Mouse (Mus musculus) urinary bladder, postnatal 14 days (tissue): ENCODE data around the gene Cc2d1a.
A peak's percentile ranks its signal among the peaks of the same experiment; 100 is the strongest.

Experiments
- DNase-seq: peaks from one replicate; pipeline ENCODE4 v3.0.0; 2021; ENCODE audit warnings: low spot score

The Cc2d1a gene

DNA sequence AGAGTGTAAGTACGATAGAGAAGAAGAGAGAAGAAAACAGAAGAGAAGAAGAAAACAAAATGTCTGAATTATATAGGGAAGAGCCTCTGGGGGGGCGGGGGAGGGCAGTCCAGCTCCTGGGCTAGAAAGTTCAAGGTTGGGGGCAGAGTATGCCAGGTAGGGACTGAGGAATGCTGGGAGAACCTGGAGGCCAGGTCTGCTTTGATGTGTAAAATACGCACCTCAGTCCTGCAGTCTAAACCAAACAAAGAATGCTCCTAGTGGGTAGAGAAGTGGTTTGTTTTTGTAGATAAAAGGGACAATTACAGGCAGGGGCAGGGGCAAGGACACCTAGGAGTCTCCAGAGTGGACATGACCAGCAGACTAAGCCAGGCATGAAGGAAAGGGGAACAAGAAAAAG is 29.7 kb upstream of the Cc2d1a start:
- DNase-seq, result no peak

DNA sequence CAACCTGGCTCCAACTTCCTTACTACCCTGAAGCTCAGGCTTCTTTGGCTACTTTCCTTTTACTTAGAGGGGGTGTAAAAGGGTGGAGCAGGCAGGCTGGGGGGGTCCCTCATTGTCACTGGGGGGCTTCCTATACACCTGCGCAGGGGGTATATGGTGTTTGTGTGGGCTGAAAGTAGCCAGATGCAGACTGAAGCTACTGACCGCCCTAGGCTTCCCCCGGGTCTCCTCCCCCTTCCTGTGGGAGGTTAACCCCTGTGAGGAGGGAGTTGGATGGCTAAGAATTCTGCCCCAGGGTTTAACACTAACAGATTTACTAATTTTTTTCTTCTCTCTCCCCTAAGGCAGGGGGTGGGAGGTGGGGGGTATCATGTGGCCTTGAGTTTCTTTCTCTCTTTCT is 28.8 kb upstream of the Cc2d1a start:
- DNase-seq, result no peak

DNA sequence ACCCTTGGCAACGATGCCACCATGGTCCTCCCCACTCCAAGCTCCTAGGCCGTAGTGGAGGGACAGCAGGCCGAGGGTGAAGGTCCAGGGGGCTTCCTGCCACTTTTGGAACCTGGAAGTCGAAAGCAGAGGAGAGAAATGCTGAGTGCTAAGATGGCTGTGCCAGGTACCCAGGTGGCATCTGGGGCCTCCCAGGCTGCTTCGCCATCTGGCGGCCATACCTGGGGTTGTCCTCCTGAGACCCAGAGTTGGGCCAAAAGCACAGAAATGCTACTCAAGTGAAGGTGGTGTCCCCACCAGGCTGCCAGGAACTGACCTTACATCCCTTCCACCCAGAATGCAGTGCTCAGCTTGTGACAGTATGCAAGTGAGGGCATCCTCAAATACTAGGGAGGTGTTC is 26.1 kb upstream of the Cc2d1a start:
- peak; percentile 19 for DNase-seq

DNA sequence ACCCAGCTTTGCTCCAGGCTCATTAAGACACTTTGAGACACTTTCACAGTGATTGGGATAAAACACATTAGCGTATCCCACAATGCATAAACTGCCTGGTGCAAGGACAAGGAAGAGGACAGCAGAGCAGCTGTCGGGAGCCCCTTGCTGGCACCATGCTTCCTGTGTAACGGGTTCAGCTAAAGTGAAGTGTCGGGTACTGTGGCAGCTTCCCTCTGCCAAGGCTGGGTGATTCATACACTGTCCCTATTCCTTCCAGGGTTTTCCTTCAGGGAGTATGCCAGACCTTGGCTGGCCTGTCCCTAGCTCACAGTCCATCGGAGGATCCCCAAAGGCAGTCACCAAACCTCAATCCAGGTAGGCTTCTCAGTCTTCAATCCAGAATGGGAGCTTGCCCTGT is 22.4 kb upstream of the Cc2d1a start:
- no peak for DNase-seq

DNA sequence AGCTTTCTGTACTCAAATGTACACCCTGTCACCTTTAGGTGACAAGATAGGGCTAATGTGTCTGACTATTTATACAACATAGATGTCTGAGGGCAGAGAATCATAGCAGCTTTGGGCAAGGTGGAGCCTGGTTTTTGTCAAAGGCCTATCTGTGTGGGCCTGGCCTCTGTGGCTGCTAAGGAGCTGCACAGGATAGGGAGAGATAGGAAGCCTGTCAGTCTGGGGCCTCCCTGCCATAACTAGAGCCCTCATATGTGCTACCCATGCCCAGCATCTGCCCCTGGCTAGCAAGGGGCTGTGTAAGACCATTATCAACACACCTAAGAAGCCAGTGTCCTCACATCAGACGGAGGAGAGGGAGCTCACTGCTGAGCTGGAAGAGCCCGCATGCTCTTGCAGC is 20.0 kb upstream of the Cc2d1a start:
- no peak for DNase-seq

DNA sequence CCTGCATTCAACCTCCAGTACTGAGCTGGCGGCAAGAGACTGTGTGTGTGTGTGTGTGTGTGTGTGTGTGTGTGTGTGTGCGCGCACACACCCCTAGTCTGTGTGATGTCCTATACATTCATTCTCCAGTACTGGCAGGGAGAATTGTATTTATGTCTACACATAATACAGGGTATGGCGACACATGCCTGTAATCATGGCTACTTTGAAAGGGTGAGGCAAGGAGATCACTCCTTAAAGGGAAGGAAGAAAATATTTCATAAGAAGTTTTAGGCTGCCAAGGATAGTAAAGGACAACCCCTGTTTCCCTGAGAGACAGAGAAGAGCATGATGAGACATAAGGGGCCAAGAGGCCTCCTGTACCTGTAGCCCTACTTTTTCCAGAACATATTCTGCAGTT is 9.9 kb upstream of the Cc2d1a start:
- no peak for DNase-seq

DNA sequence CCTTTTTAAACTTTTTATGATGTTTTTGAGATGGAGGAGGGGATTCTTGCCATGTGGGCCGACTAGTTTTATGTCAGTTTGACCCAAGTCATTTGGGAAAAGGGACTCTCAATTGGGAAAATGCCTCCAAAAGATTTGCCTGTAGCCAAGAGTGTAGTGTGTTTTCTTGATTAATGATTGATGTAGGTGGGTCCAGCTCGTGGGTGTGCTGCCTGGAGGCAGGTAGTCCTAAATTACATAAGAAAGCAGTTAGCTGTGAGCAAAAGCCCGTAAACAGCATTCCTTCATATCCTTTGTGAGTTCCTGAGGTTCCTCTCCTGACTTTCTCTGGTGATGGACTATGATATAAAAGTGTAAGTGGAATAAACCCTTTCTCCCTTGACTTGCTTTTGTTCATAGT is 1.4 kb upstream of the Cc2d1a start:
- DNase-seq, result no peak

DNA sequence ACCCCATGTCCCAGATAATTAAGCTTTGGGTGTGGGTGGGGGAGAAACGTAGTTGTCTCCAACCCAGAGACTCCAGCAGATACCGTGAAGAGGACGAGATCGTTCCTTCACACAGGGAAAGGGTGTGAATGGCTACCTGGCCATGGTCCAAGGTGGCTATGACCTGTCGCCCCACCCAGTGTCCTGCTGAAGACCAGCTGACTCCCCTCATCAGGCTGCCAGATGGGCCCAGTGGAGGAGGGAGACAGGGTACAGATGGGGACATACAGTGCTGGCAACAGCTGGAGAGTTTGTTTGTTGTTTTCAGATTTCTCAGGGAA is 755 bp upstream of the Cc2d1a start:
- no peak for DNase-seq

DNA sequence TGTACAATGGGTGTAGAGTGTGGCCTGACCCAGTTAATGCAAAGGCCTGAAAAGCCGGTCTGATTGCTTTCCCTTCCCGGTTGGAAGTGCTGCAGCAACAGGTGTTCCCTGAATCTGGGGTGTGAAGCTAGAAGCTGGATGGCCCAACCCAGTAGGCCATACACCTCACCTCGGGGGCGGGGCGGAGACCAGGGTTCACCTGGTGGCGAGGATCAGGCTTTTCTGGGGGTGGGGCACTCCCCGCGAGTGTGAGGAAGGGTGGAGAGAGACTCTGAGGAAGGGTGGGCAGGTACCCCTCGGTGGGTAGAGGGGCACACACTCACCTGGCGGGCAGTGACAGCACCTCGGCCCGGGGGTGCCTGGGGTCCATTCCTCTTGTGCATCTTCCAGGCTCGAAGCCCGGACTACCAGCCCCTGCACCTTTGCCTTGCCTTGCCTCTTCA is 391 bp downstream of the Cc2d1a start:
- peak; percentile 73 for DNase-seq

DNA sequence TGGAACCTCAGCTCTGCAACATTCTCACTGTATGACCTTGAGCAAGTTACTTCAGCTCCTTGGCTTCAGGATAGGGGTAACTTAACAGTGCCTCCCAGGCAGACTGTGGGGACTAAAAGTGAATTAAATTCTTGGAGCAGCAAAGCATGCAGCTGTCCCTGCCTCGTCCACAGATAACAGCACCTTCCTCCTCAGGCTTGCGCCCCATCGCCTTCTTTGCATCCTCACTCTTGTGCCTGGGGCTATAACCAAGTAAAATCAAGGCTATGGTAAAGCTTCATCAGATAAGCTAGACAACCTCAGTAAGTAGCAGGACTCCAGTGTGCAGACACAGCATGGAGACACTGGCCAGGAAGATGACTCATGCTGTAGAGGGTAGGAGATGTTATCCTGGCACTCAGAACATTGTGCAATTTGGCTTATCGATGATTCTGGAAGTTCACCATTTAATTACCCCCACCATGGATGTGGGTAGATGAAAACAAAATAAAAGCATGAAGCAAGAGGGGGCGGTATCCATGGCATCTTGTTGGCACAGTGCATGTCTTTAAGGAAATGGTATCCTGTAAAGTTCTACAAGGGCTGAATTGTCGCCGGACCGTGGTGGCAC is 3.0 kb downstream of the Cc2d1a start:
- DNase-seq, result peak; percentile 22

DNA sequence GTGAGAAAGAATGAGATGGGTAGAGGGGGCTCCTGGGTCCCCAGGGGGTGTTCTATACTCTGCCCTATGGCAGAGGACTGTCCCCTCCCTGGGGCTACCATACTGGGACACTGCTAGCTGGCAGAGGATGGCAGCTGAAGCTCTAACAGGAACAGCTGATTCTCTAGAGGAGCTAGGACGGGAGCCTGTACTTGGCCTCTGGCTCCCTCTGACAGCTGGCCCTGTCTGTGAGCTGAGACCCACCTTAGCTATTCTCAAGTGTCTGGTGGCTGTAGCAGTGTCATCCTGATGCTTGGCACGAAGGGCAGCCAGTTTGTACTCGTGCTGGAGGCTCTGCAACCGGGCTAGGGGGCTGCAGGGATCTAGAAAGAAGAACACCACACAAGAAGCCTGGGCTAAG is 6.9 kb downstream of the Cc2d1a start:
- no peak for DNase-seq

DNA sequence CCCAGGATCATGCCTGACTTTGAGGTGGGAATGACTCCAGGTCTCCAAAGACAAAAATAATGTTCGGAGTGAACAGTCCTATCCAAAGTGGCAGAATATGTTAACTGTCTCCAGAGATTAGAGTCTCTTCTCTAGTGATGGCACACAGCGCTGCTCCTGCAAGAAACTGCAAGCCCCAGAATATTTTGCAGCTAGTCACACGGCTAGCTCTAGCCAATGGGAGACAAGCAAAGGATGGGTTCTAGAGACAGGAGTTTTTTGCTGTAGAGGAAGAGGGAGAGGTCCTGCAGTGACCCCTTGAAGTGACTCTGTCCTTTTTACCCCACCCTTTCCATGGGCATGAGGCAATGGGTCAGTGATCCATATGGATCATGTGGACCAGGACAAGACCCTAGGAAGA is 9.9 kb downstream of the Cc2d1a start:
- DNase-seq, result no peak

DNA sequence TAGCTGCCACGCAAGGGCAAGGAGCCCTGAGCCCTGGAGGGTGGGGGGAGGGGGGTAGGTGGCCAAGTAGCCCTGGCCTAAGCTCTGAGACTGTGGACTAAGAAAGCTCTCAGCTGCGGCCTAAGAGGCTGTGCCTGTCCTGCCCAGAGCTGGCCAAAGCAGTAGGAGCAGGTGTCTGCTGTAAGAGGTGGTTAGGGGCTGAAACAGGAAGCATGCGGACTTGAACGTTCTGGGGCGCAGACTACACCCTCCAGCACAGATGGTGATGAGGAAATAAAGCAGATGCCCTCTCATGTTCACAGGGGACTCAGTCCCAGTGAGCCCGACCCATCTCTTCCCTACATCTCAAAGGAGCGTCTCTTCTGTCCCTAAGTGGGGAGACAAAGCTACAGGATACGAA is 15.5 kb downstream of the Cc2d1a start:
- DNase-seq, result no peak

DNA sequence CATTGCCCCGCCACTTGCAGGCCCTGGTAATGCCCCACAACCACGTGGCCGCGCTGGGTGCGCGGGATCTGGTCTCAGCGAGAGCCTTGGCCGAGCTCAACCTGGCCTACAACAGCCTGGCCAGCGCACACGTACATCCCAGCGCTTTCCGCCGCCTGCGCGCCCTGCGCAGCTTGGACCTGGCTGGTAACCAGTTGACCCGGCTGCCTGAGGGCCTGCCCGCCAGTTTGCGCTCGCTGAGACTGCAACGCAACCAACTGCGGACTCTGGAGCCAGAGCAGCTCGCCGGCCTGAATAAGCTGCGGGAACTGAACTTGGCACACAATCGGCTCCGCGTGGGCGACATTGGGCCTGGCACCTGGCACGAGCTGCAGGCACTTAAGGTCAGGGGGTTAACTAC is 16.9 kb downstream of the Cc2d1a start:
- DNase-seq, result no peak

DNA sequence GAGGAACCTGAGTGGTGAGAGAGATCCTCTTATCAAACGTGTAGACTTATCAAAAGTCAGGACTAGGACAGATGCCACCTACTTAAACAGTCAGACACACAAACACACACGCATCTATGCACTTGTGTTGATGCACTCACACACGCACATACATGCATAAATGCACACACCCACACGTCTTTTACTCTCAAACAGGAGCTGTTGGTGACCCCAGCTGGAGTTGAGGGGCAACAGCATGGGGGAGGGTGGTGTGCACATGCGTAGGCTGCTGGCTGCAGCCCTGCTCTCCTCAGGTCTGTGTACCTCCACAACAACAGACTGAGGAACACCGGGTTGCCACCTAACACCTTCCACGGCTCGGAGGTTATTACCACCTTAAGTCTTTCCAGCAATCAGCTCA is 19.5 kb downstream of the Cc2d1a start:
- no peak for DNase-seq

DNA sequence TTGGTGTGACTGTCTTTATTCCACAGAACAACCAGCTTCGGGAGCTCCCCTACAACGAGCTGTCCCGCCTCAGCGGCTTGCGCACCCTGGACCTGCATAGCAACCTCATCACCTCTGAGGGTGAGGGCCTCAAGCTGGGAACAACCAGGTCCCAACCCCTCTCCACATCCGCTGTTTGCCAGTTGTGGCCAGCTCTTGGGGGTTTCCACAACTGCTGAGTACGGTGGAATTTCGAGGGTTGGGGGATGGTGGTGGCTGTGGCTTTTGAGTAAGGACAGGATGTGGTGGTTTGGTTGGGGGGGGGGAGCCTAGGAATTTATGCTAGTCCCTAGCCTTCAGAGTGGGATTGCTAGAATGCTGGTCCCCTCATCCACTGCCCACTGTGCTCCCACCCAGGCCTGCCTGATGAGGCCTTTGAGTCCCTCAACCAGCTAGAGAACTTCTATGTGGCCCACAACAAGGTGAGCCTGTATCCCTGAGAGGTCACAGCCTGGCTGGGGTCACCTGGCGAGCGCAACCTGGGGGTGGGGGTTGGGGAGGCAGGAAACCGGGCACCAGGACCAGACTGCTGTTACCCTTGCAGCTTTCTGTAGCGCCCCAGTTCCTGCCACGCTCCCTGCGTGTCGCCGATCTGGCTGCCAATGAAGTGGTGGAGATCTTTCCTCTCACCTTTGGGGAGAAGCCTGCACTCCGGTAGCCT is 20.4 kb downstream of the Cc2d1a start:
- no peak for DNase-seq

DNA sequence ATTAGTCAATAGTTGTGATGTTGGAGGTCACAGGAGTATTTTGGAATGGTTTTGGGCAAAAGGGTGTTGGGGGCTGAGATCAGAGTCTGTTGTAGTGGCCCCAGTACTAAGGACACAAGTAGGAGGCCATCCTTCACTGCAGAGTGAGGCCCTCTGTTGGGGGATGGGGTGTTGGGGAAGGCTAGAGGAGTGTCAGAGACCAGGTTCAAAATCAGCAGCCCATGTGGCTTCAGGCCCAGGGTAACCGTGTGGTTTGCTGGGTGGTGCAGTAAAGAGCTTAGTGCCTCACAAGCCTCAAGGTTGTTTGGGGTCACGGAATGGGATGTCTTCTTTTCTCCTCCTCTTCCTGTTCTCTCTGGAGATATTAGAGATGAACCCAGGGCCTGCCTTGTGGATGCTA is 21.0 kb downstream of the Cc2d1a start:
- DNase-seq, result no peak

DNA sequence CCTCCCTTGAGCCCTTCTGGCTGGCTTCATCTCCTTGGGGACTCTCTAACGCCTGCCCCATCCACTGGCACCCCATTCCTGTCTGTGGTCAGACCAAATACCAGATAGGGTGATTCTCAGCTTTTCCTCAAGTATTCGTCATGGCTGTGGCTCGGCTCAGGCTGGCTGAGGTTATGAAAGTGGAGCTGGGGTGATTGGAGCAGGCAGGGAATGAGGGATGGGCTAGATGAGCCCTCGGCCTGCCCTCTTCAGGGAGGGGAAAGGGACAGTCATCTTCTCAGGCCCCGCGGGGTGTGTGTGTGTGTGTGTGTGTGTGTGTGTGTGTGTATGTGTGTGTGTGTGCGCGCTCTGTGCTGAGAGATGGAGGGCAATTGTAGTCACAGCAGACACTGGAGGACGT is 22.1 kb downstream of the Cc2d1a start, which contains the start of gene Podnl1:
Gene Podnl1 (plus strand): TSS at position 334 of the 400 bp plus-strand sequence.
- peak; percentile 19 for DNase-seq

DNA sequence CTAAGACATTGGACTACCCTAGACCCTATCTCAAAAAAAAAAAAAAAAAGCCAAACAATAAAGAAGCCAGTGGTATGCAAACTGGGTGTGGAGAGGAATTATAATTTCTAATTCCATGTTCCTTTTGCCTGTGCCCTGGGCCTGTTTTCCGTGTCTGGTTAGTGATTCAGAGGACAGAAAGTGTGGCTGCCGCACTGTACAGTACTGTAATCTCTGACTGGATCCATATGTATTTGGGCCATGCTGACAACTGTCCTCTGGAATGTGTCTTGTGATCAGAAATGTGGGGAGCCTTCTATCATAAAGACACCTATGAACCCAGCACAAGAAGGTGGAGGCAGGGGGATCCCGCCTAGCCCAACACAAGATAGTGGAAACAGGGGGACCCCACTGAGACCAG is 25.6 kb downstream of the Cc2d1a start:
- DNase-seq, result no peak

DNA sequence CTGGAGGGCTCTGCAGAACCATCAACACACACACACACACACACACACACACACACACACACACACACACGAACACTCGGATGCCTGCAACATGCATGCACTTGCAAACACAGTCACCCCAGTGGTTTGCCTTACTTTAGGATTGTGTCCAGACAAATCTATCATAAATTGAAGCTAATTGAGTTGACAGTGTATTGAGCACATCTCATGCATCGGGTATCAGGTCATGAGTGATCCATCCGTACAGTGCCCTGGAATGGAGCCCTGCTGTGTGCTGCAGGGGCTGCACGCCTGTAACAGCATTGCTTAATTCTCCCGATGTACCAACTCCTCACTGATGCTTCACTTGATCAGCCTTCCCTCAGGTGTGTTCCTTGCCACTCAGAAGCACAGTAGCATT is 32.1 kb downstream of the Cc2d1a start:
- DNase-seq, result no peak

DNA sequence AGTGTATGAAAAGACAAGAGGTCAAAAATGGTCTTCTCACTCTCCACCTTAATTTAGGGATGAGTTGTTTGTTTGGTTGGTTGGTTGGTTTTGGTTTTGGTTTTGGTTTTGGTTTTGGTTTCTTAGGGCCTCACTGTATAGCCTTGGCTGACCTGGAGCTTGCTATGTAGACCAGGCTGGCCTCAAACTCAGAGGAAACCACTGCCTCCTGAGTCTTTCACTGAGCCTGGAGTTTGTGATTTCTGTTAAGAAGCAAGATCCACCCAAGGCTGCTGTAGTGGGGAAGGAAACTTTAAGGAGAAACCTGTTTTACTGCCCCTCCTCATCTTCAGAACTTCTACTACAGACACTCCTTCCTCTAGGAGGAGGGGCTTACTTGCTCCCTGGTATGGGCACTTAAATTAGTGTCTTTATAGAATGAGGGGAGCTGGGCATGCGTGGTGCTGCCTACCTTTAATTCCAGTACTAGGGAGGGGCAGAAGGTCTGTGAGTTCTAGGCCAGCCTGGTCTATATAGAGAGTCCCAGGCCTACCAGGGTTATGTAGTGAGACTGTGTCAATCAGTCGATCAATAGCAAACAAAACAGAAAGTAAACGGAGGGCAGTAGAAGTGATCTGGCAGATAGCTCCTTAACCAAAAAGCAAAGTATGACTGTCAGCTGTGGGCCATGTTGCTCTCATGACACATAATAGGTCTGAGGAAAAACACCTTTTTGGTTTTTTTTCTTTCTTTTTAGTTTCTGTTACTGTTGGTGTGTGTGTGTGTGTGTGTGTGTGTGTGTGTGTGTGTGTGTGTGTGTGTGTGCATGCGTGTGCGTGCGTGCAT is 41.3 kb downstream of the Cc2d1a start:
- DNase-seq, result no peak

DNA sequence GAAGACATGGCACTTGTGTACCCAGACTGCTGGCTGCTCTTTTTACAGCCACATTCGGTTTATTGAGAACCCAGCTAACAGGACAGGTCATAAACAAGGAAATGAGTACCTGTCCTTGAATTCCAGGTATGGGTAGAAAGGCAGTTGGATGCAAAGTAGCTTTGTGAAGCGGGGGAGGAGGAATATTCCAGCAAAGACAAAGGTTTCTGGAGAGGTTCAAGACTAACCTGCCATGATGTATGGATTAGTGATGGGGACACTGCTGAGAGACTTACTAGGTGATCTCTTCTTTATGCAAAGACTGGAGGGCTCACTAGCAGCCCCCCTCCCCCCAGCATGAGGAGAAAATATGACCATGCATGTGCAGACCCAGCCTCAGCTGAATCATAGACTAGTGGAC is 42.1 kb downstream of the Cc2d1a start:
- no peak for DNase-seq
